Mouse (Mus musculus) cerebellum, adult 9-11 months (tissue): ENCODE results near the gene Ppp1ca.

Experiments
- DNase-seq: peaks from one replicate; pipeline ENCODE4 v3.0.0; 2022

Gene Ppp1ca

GRCm38 (mm10) chr19:4214771-4215450, 23.0 kb downstream of the Ppp1ca start:
- no peak for DNase-seq

DNA sequence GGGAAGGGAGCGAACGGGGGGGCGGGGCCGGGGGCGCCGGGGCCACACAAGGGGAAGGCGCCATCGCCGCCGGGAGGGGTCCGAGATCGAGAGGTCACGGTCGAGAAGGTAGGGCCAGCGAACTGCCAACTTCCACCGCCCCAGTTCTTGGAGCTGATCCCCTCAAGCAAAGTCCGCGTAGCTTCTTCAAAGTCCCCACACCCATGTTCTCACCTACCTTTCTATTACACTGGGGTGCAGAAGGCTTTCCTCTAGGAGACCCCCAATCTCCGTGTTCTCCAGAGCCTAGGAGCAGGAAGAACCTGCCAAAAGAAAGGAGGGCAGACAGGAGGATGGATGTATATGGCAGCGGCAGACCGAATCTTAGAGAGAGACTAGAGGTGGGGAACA, 23.6 kb downstream of the Ppp1ca start:
- no peak for DNase-seq

DNA sequence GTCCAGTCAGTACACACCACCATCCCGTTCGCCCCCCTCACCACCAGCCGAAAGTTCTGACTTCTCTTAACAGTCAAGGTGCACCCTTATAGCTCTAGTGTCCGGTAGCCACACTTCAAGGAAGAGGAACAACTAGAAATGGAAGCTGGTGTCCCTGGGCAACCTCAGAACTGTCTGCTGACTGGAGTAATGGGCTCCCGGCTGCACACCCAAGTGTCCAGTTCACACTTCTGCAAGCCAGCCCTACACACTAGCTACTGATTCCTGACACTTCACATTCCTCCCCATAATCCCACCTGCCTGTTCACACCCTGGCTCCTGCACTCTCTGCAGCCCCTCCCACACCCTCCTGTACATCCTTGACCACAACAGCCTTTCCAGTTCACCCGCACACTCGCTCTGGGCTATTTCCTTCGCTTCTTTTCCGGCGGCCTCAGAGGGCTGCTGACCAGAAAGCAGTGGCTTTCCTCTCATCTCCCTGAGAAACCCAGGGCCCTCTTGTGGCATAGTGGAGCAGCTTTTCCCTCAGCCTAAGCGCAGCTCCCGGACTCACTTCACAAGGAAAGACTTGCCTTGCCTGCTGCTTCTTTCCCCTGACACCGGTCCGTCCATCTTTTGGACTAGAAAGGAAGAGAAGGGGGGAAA, 24.3 kb downstream of the Ppp1ca start:
- peak; percentile 42 for DNase-seq

- no peak for DNase-seq
Measured at GRCm38 (mm10) chr19:4217140-4217539, 25.3 kb downstream of the Ppp1ca start.

DNA sequence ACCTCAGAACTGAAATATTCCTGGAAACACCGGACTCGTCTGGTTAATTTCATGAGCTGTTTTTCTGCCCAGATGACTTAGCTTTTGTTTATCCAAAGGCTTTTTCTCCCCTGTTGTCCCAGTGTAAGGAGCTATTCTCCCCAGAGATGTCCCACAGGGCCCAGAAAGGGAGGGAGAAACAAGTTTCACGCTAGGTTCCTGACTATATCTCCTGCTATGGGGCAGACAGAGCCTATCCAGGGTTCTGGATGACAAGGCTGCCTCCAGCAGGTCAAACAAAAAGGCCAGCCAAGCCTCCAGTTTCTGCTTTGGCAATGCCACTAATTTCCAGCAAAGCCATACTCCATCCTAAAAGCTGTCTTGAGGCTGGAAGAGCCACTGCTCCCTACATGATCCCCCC, 26.0 kb downstream of the Ppp1ca start:
- no peak for DNase-seq

DNA sequence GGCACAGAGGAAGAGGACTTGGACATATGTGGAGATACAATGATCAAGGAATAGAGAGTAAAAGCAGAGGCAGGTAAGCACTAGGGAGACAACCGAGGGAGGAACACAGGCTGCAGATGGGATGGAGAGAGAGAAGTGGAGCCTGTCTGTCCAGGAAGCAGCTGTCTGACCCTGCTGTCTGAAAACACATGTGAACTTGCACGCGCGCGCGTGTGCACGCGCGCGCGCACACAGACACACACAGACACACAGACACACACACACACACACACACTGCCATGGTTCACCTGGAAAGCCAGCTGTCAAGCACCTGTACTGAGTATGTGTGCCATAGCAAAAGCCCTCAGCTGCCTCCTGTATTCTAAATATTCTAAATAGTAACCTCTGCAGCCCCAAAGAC, 26.4 kb downstream of the Ppp1ca start:
- no peak for DNase-seq

DNA sequence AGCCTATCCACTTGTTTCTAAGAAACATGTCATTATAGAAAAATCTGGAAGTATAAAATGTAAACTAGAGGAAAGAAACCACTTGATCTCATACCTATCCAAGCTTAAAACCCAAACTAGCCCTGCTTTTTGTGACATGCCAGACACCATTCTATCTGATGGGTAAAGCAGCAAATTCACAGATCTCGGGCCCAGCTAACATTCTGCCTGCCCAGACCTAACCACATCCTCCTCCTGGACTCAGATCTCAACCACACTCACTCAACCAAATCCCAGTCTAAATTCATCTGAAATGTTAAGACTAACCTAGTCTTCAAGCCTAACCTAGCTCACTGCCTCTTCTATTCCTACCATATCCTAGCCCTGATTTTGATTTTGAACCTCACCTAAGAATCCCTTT, 26.9 kb downstream of the Ppp1ca start:
- DNase-seq: no peak

DNA sequence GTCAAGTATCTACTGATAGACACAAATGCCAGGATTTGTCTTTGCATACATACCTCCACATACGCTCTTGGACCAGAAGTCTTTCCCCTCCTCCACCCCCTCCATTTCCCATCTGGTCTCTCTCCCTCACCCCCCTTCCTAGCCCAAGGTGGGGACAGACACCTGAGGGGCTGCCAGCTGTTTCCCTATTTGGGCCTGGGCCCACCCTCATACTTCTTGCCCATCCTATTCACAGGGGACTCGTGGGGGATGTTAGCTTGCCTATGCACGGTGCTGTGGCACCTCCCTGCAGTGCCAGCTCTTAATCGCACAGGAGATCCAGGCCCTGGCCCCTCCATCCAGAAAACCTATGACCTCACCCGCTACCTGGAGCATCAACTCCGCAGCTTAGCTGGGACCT, 28.1 kb downstream of the Ppp1ca start:
- DNase-seq: no peak

- no peak for DNase-seq
Measured at GRCm38 (mm10) chr19:4220416-4220815, 28.6 kb downstream of the Ppp1ca start.

GRCm38 (mm10) chr19:4220957-4221743, 29.3 kb downstream of the Ppp1ca start:
- no peak for DNase-seq

GRCm38 (mm10) chr19:4222165-4222564, 30.3 kb downstream of the Ppp1ca start:
- no peak for DNase-seq

DNA sequence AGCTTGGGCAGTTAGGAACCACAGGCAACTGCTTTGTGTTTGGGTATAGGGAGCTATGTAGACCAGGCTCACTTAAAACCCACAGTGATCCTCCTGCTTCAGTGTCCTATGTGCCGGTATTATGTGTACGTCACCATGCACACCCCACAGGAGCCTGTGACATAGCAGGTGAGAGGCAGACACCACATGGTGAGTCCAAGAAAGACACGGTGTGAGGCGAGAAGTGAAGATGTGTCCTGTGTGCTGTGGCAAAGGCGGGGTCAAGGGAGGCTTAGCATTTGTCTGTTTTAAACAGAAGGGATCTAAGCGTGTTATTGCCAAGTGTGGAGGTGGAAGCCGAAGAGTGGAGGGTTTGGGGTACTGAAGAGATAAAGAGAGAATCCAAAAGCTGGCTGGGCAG, 34.9 kb downstream of the Ppp1ca start:
- no peak for DNase-seq

DNA sequence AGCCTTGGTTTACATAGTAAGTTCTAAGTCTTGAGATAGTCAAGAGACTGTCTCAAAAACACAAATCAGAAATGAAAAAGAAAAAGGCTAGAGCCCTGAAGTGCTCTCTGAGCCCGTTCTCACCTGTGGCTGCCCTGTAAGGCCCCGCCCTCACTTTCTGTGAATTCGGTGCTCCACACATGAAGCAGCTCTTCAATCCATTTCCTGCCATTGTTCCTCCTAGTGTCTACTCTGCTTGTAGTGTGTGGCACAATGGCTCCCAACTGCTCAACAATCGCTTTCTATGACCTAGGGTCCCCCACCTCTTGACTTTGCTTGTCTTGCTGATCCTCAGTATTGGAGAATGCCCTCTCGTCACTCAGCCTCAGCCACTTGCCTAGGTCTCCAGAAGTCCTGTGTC, 35.6 kb downstream of the Ppp1ca start:
- no peak for DNase-seq

DNA sequence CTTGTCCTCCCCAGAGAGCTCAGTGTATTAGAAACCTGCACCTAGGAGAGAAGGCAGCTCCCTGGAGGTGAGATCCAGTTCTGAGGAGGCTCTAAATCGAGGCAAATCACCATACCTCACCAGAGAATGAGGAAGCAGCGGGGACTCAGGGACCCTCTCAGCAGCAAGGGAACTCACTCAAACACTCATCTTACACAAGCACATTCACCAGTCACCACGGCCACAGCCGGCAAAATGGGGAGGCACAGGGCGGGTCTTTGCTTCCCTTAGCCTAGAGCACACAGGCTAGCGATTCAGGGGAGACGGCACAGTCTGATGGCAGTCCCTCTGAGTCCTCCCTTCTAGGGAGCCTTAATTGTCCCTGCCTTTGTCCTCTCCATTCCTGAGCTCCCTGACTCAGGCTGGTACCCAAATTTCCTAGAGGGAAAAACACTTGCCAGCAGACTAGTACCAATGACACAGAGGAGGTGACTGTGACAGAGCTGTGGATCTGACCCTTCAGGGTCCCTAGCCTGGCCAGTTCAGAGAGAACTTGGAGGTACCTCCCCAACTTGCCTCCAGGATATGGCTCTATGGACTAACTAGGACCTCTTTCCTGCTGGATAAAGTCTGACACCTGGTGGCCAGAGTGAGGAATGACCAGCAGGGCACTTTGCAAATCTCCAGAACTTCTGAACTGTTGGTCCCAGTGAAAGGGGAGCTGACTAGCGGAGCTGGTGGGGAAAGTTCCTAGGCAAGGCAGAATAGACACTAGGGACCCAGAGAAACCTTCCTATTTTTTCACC, 36.2 kb downstream of the Ppp1ca start:
- peak; percentile 76 for DNase-seq

DNA sequence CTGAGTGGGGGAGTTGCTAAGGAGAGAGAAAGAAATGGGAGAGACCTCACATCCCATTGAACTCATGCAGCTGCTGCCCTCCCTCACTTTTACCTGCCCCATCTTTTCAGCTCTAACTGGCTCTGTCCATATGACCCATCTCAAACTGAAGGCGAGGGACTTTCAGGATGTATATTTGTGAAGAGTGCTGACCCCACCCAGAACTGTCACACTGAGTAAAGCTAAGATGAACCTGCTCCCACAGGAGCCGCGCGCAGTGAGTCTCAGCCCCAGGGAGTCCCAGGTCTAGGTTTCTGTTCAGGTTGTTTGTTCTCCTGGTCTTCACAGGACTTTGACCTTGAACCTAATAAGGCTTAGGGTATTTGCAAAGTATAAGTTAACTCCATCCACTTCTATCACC, 37.0 kb downstream of the Ppp1ca start:
- DNase-seq: no peak

GRCm38 (mm10) chr19:4229451-4230076, 37.7 kb downstream of the Ppp1ca start:
- peak; percentile 60 for DNase-seq

DNA sequence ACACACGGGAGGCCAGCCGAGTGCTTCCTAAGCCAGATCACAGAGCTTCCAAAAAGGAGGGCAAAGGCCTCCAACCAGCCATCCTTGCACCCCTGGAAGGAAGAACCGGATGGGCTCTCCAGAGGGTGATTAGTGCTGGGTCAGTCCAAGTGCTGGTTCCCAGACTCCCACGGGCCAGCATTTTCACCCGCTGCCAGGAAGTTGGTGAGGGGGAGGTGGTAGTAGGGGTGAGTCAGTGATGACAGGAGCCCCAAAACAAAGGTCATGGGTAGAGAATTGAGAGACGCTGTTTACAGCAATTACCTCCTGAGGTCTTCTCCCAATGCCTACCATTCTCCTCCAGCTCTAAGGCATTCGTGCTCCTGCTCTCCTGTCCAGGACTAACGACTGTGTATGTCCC, 38.5 kb downstream of the Ppp1ca start:
- no peak for DNase-seq

GRCm38 (mm10) chr19:4231253-4232185, 39.7 kb downstream of the Ppp1ca start, which contains the start of gene Pold4:
Pold4 (plus strand) TSS chr19:4231899.
- peak; percentile 99 for DNase-seq

- no peak for DNase-seq
Measured at GRCm38 (mm10) chr19:4232186-4232572, 40.3 kb downstream of the Ppp1ca start.

GRCm38 (mm10) chr19:4232651-4233050, 40.8 kb downstream of the Ppp1ca start:
- DNase-seq: no peak

- DNase-seq: no peak
Measured at GRCm38 (mm10) chr19:4234548-4234947, 42.7 kb downstream of the Ppp1ca start.

- no peak for DNase-seq
Measured at GRCm38 (mm10) chr19:4240247-4240668, 48.4 kb downstream of the Ppp1ca start.
